Mouse (Mus musculus) lung, embryonic 14.5 days (tissue): ENCODE measurements around the gene Fgfr2. TPM values are rescaled to one million over a fixed set of nuclear protein-coding genes. Genes with fewer than 3 reads are reported as not detected.

ENCODE experiments used
- ATAC-seq: fragments of 200-750 bp; cut with Nextera tagmentation; 2 replicates; pipeline ENCODE4 v1.8.0; 2017; ENCODE audit warnings: mild to moderate bottlenecking, moderate TSS enrichment, moderate library complexity; ENCODE audit not compliant: insufficient read depth
- DNase-seq: peaks from one replicate; pipeline ENCODE4 v3.0.0-alpha.2; 2015
- H3K27ac ChIP-seq: fragments of 300-500 bp; sonication (generic); 2 replicates; pipeline ENCODE4 v1.5.1; 2014; ENCODE audit warnings: low read depth, mild to moderate bottlenecking, moderate library complexity
- H3K27me3 ChIP-seq: fragments of 300-500 bp; sonication (generic); 2 replicates; pipeline ENCODE4 v1.6.1; 2014; ENCODE audit warnings: low read length, control low read depth; ENCODE audit not compliant: insufficient read depth
- H3K36me3 ChIP-seq: fragments of 300-500 bp; sonication (generic); 2 replicates; pipeline ENCODE4 v1.6.1; 2014; ENCODE audit warnings: control low read depth; ENCODE audit not compliant: insufficient read depth
- H3K4me1 ChIP-seq: fragments of 300-500 bp; sonication (generic); 2 replicates; pipeline ENCODE4 v1.6.1; 2014; ENCODE audit warnings: antibody characterized with exemption, control low read depth; ENCODE audit not compliant: insufficient read depth
- H3K4me2 ChIP-seq: fragments of 300-500 bp; sonication (generic); 2 replicates; pipeline ENCODE4 v1.6.1; 2014; ENCODE audit warnings: mild to moderate bottlenecking
- H3K4me3 ChIP-seq: fragments of 300-500 bp; sonication (generic); 2 replicates; pipeline ENCODE4 v1.5.1; 2014; ENCODE audit warnings: low read depth, low read length
- H3K9ac ChIP-seq: fragments of 300-500 bp; sonication (generic); 2 replicates; pipeline ENCODE4 v1.6.1; 2014
- H3K9me3 ChIP-seq: fragments of 300-500 bp; sonication (generic); 2 replicates; pipeline ENCODE4 v1.6.1; 2016; ENCODE audit warnings: low read depth, low read length, control low read depth
- CTCF ChIP-seq: IDR thresholded peaks from 2 replicates; pipeline ENCODE4 v1.5.1; 2016; ENCODE audit warnings: antibody characterized with exemption, low read depth
- WGBS: fragments of 180-500 bp; shearing (Covaris S2); extraction: QIAGEN DNeasy Blood & Tissue Kit; methylation state at CpG from one replicate; pipeline ENCODE4 v1.1.7; 2014; 5-methylcytosine and 5-hydroxymethylcytosine counted together
- polyA plus RNA-seq: library from polyadenylated mRNA; unstranded; fragments of >200 nt; fragmentation: Nextera tagmentation; extraction: Ambion mirVana; gene quantifications from 2 replicates; pipeline ENCODE4 v1.2.1, GENCODE M21; 2014

Fgfr2 gene
- polyA plus RNA-seq, 1 experiment from 2014 or later = 179 TPM

GRCm38 (mm10) chr7:131989056-131989455, 1134.1 kb downstream of the Fgfr2 start:
- Histone ChIP-seq H3K27me3 (no peaks in the 10 kb centered on the region), H3K4me1 (no peaks in the 10 kb centered on the region), H3K4me3 (no peak overlapping the region), H3K9ac (no peak overlapping the region), H3K4me2 (no peak overlapping the region), H3K36me3 (no peaks in the 10 kb centered on the region), H3K27ac (no peak overlapping the region), H3K9me3 (no peaks in the 10 kb centered on the region)
- ATAC-seq (no peak), DNase-seq (no peak)
- 12% methylated on average over 6 of the region's 6 CpGs for WGBS
- TF ChIP-seq CTCF = no peak

GRCm38 (mm10) chr7:131978609-131979008, 1144.5 kb downstream of the Fgfr2 start:
- DNase-seq (no peak), ATAC-seq (no peak)
- H3K9me3 ChIP-seq = no peaks in the 10 kb centered on the region
- no peak overlapping the region for H3K9ac ChIP-seq
- no peaks in the 10 kb centered on the region for H3K27me3 ChIP-seq
- H3K4me3 ChIP-seq = no peak overlapping the region
- H3K4me2 ChIP-seq = no peak overlapping the region
- H3K4me1 ChIP-seq = no peaks in the 10 kb centered on the region
- no peak for TF ChIP-seq CTCF
- 78% methylated on average over 11 of the region's 11 CpGs for WGBS
- H3K27ac ChIP-seq = no peak overlapping the region
- no peaks in the 10 kb centered on the region for H3K36me3 ChIP-seq

GRCm38 (mm10) chr7:131975867-131976266, 1147.3 kb downstream of the Fgfr2 start:
- Histone ChIP-seq H3K4me3 (no peak overlapping the region), H3K4me2 (no peak overlapping the region), H3K27ac (no peak overlapping the region), H3K9ac (no peak overlapping the region), H3K36me3 (no peaks in the 10 kb centered on the region), H3K27me3 (no peaks in the 10 kb centered on the region), H3K9me3 (no peaks in the 10 kb centered on the region), H3K4me1 (no peaks in the 10 kb centered on the region)
- no peak for ATAC-seq
- no peak for DNase-seq
- WGBS = 61% methylated on average over 6 of the region's 6 CpGs
- TF ChIP-seq CTCF = no peak

GRCm38 (mm10) chr7:131970255-131970654, 1152.9 kb downstream of the Fgfr2 start:
- Histone ChIP-seq H3K27ac (no peak overlapping the region), H3K9ac (no peak overlapping the region), H3K9me3 (no peaks in the 10 kb centered on the region), H3K4me1 (no peaks in the 10 kb centered on the region), H3K36me3 (no peaks in the 10 kb centered on the region), H3K4me3 (no peak overlapping the region), H3K4me2 (no peak overlapping the region), H3K27me3 (peaks cover 31% of the 10 kb centered on the region)
- 34% methylated on average over 3 of the region's 3 CpGs for WGBS
- DNase-seq (no peak), ATAC-seq (no peak)
- TF ChIP-seq CTCF = no peak

- peaks cover 37% of the 10 kb centered on the region for H3K27me3 ChIP-seq
- H3K4me3 ChIP-seq = no peak overlapping the region
- no peak overlapping the region for H3K9ac ChIP-seq
- H3K27ac ChIP-seq = no peak overlapping the region
- no peak for ATAC-seq
- peak; percentile 24 for DNase-seq
- TF ChIP-seq CTCF = no peak
- H3K36me3 ChIP-seq = no peaks in the 10 kb centered on the region
- H3K4me1 ChIP-seq = no peaks in the 10 kb centered on the region
- WGBS = 4% methylated on average over 53 of the region's 57 CpGs
- no peak overlapping the region for H3K4me2 ChIP-seq
- no peaks in the 10 kb centered on the region for H3K9me3 ChIP-seq
Measured at GRCm38 (mm10) chr7:131966916-131967494, 1156.1 kb downstream of the Fgfr2 start.

GRCm38 (mm10) chr7:131966023-131966915, 1156.9 kb downstream of the Fgfr2 start, which contains the start of gene Gpr26:
Gene Gpr26, plus strand, starts transcription at chr7:131966460.
- peaks cover 37% of the 10 kb centered on the region for H3K27me3 ChIP-seq
- no peaks in the 10 kb centered on the region for H3K4me1 ChIP-seq
- no peak within 1 kb of the TSS for H3K4me3 ChIP-seq
- no peak within 1 kb of the TSS for H3K9ac ChIP-seq
- 2% methylated on average over 30 of the region's 32 CpGs for WGBS
- DNase-seq (no peak), ATAC-seq (no peak)
- H3K9me3 ChIP-seq = no peaks in the 10 kb centered on the region
- H3K36me3 ChIP-seq = no peaks in the 10 kb centered on the region
- no peak for TF ChIP-seq CTCF
- H3K27ac ChIP-seq = no peak within 1 kb of the TSS
- H3K4me2 ChIP-seq = no peak within 1 kb of the TSS

- Histone ChIP-seq H3K27ac (no peak overlapping the region), H3K4me3 (no peak overlapping the region), H3K4me1 (no peaks in the 10 kb centered on the region), H3K4me2 (no peak overlapping the region), H3K36me3 (no peaks in the 10 kb centered on the region), H3K9ac (no peak overlapping the region), H3K9me3 (no peaks in the 10 kb centered on the region), H3K27me3 (peaks cover 9% of the 10 kb centered on the region)
- WGBS = 24% methylated on average over 6 of the region's 6 CpGs
- ATAC-seq (no peak), DNase-seq (peak; percentile 83)
- no peak for TF ChIP-seq CTCF
Measured at GRCm38 (mm10) chr7:131960551-131960950, 1162.6 kb downstream of the Fgfr2 start.
